Mouse (Mus musculus) layer of hippocampus, postnatal 10 days (tissue): ENCODE measurements around the gene Ilf3. TPM values are rescaled to one million over a fixed set of nuclear protein-coding genes. Genes with fewer than 3 reads are reported as not detected.
"Not testable (repeated sequence)": the region's sequence is repeated elsewhere in the genome, so short reads cannot be mapped to it uniquely, and the experiment has no call there.

Source experiments
- DNase-seq, 2 experiments: peaks; one replicate each; pipeline ENCODE4 v3.0.0; 2021; ENCODE audit warnings: low spot score in 2 of 2
- long read RNA-seq: library from polyadenylated mRNA; stranded (forward); transcript quantifications from one replicate; pipeline ENCODE4 v2.0.0, GENCODE M21; 2023
- total RNA-seq, 2 experiments: library from RNA; stranded (reverse); gene quantifications; 2 replicates each; pipeline ENCODE4 v1.2.3; 2021

The Ilf3 gene
- total RNA-seq: 10 to 100 TPM; 92.4 to 96.7 TPM
- long read RNA-seq, partial matches to known transcripts: 9 of 29 reads
- long read RNA-seq, other reads (novel, unspliced or antisense): 9 of 29 reads

GRCm38 (mm10) chr9:21367357-21368111, at the start of gene Ilf3:
Gene Ilf3 (plus strand): TSS chr9:21367871.
- DNase-seq: peak; percentile 100

- no peak for DNase-seq
These were observed 48.9 kb upstream of the Ilf3 start for GRCm38 (mm10) chr9:21318792-21319191.

- no peak for DNase-seq
These were observed 48.2 kb upstream of the Ilf3 start for GRCm38 (mm10) chr9:21319503-21319902.

- no peak for DNase-seq
These were observed 47.4 kb upstream of the Ilf3 start for GRCm38 (mm10) chr9:21320280-21320618.

DNA sequence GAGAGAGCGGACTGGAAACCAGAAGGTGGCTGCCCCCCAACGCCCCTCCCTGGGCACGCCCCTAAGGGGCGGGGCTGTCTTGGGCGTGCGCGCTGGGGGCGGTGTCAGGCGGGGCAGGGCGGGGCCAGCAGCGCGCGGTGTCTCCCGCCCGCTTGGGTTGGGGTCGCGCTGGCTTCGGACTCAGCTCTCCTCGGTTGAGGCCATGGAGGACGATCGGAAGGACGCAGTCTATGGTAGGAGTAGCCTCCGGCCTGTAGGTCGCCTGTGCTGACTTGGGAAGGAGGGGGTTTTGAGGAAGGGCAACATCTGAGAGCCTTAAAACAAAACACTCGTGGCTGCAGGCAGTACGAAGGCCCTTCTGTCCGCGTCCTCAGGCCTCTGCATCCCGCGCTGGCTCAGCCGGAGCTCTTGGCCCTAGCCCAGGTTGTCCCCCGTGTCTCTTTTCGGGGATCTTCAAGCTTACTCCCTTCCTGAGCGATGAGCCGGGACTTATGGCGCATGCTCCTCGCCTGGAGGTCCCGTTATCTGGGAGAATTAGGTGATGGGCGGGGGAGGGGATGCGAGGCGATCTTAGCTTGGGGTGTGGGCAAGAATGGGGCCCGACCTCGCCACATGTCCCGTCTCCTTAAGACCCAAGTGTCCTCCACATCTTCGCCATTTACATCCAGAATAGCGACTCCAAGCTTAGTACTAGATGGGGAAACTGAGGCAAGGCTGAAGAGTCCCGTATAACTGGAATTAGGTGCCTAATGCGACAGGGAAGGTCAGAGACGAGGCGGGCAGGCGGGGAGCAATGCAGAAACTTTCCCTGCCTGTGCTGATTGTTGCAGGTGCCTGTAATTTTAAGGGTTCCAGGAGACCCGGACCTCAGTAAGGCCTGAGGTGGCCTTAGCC, 46.8 kb upstream of the Ilf3 start, which contains the start of gene Slc44a2:
Slc44a2 (plus strand) TSS at position 80 of the 894 bp plus-strand sequence.
- DNase-seq: peak; percentile 75 to 86

GRCm38 (mm10) chr9:21321513-21321835, 46.2 kb upstream of the Ilf3 start:
- DNase-seq: peak in 1 of 2 experiments; percentile 37

DNA sequence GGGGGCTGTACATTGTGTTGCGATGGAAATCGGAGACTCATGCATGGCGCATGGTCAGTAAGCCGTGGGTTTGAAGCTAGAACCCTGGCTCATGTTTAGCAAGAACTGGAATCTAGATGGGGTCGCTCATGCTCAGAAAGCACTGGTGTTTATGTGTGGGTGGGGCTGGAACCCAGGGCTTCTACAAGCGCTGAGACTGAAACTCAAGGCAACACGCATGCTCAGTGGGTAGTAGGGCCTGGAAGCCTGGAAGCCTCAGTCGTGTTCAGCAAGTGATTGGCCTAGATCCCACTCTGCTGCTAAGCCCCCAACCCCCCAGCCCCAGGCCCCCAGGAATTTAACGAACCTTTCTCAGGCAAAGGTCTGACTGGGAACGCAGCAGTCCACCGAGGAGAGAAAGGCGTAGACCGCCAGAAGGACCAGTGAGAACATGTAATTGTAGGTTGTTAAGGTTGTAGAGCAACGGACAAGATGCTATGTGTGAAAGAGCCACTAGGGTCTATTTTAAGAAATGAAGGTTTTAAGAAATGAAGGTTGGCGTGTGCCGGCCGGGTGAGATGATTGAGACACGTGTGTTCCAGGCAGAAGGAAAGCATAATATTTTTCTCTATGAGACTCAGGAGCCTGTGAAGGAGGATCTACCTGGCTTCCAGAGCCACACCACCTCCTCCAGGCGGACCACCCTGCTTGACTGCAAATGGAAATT, 45.3 kb upstream of the Ilf3 start:
- no peak for DNase-seq

- not testable (repeated sequence) for DNase-seq
These were observed 44.8 kb upstream of the Ilf3 start for GRCm38 (mm10) chr9:21322917-21323297.

DNA sequence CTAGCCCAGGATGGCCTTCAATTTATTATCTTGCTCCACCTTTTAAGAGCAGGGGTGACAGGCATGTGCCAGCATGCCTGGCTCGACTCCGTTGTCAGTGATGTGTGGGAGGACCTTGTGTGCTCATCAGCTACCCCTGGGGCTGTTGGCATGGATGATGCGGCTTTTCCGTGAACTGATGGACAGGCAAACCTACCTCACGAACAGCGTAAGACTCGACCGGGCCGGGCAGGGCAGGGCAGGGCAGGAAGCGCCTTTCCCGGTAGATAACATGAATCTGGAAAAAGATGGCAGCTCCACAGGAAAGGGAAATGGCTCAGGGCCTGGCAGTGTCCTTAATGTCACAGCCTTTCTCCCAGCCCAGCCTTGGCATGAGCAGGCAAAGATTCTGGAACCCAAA, 43.4 kb upstream of the Ilf3 start:
- DNase-seq: no peak

- DNase-seq: no peak
These were observed 40.1 kb upstream of the Ilf3 start for GRCm38 (mm10) chr9:21327569-21327968.

DNA sequence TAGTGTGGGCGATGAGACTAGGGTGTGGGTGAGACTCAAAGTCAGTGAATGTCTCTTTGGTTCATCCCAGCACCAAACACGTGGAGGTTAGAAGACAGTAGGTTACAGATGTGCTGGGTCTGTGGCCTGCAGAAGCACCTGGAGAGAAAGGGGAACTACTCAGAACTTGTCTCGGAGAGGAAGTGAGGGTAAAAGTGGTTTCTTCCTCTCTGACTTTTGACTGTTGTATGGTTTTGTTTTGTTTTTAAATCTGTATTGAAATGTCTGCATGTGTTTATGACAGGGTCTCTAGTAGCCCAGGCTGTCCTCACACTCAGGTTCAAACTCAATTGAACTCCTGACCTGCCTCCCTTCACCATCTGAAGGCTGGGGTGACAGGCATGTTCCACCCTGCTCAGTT, 39.6 kb upstream of the Ilf3 start:
- no peak for DNase-seq

DNA sequence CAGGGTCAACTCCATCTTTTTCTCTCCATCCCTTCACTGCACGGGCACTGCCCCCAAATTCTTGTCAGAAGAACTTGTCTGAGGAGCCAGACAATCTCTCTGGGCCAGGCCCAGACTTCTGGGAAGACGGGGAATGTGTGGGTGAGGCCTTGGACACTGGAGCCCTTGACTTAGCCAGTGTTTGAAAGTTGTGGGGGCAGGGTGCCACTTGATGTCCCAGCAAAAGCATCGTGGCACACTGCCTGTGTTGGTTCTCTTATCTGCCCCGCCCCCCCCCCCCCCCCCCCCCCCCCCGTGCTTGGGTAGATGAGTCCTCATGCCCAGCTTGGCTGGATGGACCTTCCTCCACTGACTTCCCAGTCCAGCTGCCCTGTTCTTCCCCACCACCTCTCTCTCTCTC, 38.6 kb upstream of the Ilf3 start:
- no peak for DNase-seq

DNA sequence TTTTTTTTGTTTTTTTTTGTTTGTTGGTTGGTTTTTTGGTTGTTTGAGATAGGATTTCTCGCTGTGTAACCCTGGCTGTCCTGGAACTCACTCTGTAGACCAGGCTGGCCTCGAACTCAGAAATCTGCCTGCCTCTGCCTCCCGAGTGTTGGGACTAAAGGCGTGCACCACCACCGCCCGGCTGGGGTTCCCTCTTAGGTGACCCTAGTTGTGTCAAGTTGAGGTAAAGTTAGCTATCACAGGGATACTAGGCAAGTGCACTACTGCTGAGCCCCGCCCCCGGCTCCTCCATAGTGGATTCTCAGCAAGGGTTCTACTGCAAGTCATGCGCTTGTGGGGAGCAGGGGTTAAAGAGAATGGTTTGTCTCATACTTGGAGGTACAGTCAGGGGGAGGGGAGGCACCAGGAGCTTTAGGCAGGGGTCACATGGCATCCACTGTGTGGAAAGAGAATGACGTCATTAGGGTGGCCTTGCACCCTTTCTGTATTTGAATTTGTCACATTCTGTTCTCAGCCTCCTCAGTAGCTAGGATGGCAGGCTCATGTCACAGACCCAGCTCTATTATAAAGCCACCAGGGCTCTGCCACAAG, 37.9 kb upstream of the Ilf3 start:
- DNase-seq: no peak

DNA sequence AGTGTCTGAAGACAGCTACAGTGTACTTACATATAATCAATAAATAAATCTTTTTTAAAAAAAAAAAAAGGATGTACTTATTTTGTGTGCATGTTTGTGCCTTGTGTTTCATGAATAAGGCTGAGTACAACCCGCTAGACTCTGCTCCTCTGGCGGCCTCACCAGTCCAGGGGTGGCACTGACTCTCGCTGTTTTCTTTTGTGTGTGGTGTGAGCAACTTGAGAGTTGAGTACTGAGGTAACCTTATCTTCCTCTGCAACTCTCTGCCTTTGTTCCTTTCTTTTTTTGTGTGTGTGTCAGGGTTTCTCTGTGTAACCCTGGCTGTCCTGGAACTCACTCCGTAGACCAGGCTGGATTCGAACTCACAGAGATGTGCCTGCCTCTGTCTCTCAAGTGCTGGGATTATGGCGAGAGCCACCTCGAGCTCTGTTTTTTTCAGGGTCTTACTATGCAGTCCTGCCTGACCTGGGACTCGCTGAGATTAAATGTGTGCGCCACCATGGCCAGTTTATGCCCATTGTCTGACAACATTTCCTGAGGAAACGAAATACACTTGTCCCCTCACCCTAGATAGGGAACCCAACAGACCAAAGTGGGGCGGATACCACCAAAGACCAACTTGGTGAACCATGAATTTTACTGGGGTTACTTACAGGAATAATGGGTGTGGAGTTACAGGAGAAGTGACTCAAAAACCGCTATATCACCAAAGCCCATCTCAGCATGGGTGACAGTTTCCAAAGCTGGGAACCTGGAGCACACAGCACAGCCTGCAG, 36.1 kb upstream of the Ilf3 start:
- no peak for DNase-seq

DNA sequence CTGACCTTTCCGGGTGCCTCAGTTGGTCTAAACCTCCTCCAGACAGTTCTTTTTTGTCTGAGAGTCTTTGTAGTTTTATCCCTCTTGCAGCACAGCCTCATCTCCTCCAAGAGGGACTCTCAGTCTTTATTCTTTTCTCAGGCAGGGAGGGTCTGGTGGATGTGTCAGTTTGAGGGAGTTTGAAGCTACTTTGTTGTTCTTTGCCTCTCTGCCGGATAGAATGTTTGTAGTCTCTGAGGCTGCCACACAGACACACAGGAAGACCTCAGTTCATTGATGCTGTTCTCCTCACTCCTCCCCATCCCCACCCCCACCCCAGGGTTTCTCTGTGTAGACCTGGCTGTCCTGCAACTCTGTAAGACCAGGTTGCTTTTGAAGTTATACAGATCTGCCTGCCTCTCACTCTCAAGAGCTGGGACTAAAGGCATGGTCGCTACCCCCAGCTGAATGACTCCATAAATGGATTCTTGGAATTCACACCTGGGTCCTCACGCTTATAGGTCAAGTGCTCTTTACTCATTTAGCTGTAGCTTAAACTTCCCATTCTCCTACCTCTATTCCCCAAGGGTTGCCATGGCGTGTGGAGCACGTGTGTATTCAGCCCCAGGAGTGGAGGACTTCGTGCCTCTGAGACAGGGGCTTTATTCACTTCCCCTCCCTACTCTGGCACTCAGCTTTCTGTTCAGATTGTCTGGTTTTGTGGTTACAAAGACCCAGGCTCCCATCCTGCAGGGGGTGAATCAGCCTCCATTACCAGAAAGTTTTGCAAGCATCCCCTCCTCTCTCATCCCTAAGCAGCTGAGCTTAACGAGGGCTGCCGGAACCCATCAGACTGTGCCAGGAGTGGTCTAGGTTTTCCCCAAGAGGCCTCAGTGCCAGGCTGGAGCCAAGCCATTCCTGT, 35.3 kb upstream of the Ilf3 start:
- no peak for DNase-seq

DNA sequence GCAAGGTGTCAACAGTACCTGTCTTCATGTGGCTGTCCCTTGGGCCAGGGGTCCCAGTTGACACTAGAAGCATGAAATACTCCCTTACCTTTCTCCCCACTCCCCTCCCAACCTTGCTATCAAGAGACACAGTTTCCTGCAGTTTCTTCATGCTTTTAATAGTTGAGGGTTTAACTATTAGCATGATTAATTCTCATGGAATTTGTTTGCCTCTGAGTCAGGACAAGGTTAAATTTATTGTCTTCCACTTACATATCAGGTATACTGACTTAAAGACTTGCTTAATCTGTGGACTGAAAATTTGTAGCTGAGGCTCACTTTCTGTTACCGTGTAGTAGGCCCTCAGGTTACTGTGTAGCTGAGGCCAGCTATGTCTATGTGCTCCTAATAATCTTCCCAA, 34.1 kb upstream of the Ilf3 start:
- DNase-seq: no peak

- DNase-seq: no peak
These were observed 32.9 kb upstream of the Ilf3 start for GRCm38 (mm10) chr9:21334747-21335146.

GRCm38 (mm10) chr9:21335391-21335790, 32.3 kb upstream of the Ilf3 start:
- DNase-seq: no peak

- DNase-seq: no peak
These were observed 31.2 kb upstream of the Ilf3 start for GRCm38 (mm10) chr9:21336491-21336890.

DNA sequence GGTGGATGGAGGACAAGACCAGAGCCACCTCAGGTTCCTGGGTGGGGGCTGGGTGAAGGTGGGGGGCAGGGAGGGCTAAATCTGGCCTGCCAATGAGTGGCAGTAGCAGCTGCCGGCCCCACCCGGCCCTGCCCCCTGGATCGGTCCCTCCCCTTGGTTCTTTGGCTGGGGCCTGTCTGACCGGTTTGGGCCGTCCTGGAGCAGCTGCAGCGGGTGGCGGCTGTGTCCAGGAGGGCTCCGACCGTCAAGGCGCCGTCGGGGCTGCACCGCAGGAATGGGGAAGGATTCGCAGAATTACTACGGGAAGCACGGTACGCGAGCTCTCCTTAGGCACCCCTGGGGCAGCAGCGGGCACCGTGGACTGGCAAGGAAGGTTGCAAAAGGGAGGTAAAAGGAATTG, 30.0 kb upstream of the Ilf3 start:
- no peak for DNase-seq
